Mouse (Mus musculus) embryonic stem cell, embryonic (primary cell): ENCODE measurements at regions not wholly inside any gene's neighbourhood (a gene's known extent, or its start where the extent isn't known, plus 50 kb on each side); places are given as distances from the start of the nearest gene placed in this dataset.

Source experiments
- CTCF ChIA-PET, 4 experiments: fragments of 300-600 bp in 2 of 4; fragments of 350-600 bp in 2 of 4; sonication (Branson Sonifier 250); formaldehyde crosslinking; loops; one replicate each; lab custom pipeline; 2022; ENCODE audit warnings: inconsistent platforms in 2 of 4; lab: Charles Lee
- POLR2A ChIA-PET, 4 experiments: fragments of 300-600 bp in 2 of 4; fragments of 350-600 bp in 2 of 4; sonication (Branson Sonifier 250); formaldehyde crosslinking; loops; one replicate each; lab custom pipeline; 2022; ENCODE audit warnings: antibody characterized with exemption in 4 of 4, inconsistent platforms in 1 of 4; lab: Charles Lee

DNA sequence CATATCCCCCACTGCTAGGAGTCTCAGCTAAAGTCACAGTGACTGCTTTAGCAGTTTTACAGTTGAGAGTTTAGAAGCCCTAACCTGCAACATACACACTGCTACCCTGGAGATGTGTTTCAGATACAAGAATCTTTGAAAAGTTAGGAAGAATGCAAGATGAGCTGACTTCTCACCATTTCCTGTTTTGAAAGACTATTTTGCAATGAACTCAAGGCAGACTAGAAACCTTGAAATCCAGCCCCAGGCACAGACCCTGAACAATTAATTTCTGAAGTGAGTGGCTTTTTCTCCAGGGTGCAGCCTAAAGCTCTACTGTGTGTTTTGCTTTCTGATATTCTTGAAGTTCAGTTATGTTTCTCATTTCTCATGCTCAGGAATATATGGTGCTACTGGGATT is 440.6 kb downstream of the Nebl start:
- ChIA-PET CTCF (interaction anchor here in 1 of 4 experiments (0.5 kb wide), 1 partner anchor 1757 kb away, joined by 4 read pairs; no protein-coding TSS in a partner anchor), POLR2A (no interaction called here)

DNA sequence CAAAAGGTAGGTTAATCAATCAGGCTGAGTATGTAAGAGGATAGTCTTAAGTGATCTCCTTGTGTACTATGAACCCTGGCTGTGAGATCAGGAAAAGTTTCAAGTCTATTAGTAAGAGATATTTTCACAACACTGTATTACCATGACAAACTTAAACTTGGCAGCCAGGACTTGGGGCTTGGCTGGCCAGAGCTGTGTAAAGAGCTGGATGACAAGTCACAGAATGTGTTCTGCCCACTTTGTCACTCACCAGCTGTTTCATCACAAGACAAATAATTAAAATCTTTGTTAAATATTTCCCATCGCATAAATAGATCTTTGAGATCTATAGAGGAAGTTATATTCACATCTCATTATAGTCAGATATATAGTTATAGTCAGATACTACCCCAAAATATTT is 443.7 kb downstream of the Nebl start:
- ChIA-PET CTCF (no interaction called here), POLR2A (no interaction called here)

DNA sequence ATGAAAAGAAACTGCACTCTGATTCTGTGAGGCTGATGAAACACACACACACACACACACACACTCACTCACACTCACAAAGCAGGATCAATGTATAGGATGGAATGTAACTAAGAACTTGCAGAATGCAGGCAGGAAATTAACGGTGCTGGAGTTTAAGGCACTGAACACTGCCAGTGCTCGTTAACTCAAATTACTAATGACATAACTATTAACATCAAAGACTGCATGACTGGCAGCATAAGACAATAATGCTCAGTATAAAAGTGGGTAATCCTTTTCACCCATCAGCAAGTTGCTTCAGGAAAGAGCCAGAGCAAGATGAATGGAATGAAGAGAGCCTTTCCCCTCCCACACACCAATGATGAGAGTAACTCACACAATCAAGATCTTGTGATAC is 481.3 kb downstream of the Nebl start:
- ChIA-PET CTCF (no interaction called here), POLR2A (no interaction called here)

DNA sequence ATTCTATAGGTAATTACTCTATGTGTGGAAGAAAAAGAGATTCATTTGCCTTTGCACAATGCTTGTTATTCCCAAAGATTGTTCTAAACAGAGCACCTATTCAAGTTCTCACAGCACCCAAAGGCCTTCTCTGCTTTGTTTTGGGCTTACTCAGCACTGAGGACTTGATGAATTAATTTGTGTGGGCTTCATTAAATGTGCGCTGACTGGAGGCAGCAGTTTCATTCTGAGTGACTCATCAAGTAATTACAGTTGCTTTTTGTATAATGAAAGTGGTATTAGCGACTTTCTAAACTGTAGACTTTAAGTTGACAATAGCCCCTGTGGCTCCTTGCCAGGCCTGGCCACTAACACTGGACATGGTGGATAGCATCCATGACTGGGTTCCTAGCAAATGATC is 485.4 kb downstream of the Nebl start:
- ChIA-PET POLR2A (no interaction called here), CTCF (no interaction called here)

DNA sequence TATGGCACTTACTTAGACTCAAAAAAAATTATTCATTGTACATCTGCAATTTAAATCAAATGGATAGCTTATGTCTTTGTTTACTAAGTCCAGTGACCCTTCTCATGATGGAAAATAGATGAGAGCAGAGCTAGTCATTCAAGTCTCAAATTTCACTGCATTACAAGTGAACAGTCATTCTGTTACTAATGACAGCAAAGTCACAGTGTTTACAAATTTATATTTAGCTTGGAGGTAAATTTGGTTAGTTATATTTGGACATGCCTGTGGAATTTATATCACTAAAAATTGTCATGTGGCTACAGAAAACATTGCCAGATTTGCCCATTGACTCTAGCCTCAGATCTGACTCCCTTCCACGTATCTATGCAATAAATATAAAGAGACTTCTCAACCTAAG is 515.7 kb downstream of the Nebl start:
- POLR2A ChIA-PET: no interaction called here

DNA sequence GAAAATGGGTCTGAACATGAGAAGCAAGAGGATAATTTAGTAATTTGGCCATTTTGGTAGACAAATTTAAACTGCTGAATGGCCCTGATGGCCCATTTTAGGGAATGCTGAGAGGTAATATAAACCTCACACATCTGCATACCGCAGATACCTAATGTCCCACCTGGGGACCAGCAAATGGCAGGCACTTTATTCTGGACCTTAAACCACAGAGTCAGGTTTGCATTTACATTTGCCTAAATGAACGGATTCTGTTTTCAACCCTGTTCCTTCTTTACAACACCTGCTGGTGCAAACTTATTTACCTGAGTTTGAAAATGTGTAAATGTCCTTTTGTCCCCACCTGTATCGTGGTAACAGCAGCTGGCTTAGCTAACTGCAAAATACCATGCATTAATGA is 516.4 kb downstream of the Nebl start:
- CTCF ChIA-PET: no interaction called here
- POLR2A ChIA-PET: no interaction called here

More for the DNA sequence above, 515.7 kb downstream of the Nebl start:
- CTCF ChIA-PET: no interaction called here

DNA sequence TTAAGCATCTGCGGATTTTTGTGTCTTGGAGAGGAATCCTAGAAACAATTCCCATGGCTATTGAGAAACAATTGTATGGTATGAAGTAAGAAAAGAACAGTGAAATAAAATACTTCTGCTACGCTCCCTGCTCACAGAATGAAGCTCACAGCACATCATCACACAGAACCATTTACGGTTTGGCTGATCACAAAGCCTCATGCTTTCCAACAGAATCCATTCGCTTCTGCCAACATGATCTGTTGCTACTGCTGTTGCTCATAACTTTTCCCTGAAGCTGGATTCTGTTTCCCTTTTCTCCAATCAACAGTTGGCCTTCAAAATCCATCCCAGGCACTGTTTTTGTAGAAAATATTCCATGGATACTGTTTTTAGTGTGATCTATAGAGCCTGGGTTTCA is 518.7 kb downstream of the Nebl start:
- CTCF ChIA-PET: no interaction called here
- POLR2A ChIA-PET: no interaction called here

DNA sequence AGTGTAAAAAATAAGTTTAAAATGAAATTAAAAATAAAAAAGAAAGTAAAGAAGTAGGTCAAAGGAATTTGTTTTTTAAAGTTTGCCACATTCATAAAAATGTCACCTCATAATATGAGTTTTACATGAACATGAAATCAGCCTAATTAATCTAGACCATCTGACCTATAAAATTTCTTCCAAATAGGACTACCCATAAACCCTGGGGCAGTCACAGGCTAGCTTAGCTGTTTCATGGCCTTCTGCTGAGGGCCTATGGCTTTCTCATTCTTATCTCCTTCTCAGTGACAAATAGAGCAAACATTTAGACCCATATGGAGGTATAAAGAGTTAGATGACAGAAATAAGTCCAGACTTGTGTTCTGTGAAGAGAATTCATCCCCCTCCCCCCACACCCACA is 520.2 kb downstream of the Nebl start:
- POLR2A ChIA-PET: no interaction called here
- CTCF ChIA-PET: no interaction called here

DNA sequence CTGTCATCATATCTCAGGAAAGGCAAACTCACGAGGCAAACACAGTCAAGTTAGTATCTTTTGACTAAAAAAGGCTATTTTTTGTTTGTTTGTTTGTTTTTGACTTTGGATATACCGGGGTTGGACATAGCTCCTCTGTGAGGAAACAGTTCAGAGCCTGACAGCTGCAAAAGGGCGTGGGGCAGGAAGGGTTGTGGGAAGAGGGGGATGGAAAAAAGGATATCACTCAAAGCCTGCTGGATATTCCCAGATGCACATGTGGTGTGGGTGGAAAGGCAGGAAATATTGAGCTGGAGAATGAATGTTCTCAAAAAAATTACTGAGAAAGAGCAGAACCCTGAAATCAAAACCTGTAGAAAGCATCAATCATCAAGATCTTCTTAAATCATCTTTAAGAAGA is 537.7 kb downstream of the Nebl start:
- POLR2A ChIA-PET: interaction anchor here in 1 of 4 experiments (0.6 kb wide), 1 partner anchor 25 kb away, joined by 3 read pairs; no protein-coding TSS in a partner anchor
- CTCF ChIA-PET: interaction anchor here in 1 of 4 experiments (0.5 kb wide), 1 partner anchor 224 kb away, joined by 5 read pairs; no protein-coding TSS in a partner anchor

DNA sequence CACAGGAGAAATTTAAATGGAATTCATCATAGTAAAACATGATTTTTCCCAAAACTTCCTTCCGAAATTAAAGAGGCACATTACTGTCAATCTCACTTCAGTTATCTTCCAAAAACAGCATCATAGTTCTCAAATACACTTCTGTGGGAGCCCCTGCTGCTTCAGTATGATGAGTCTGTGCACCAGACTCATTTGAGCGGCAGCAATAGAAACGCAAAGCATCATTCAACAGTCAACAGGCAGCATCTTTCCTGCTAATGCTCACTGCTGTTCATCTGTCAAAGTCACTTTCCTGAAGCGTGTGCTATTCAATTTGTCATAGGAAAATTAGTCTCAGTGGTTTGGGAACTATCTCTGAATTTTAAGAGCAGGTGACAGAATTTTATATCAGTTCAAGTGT is 542.1 kb downstream of the Nebl start:
- POLR2A ChIA-PET: no interaction called here
- CTCF ChIA-PET: no interaction called here

DNA sequence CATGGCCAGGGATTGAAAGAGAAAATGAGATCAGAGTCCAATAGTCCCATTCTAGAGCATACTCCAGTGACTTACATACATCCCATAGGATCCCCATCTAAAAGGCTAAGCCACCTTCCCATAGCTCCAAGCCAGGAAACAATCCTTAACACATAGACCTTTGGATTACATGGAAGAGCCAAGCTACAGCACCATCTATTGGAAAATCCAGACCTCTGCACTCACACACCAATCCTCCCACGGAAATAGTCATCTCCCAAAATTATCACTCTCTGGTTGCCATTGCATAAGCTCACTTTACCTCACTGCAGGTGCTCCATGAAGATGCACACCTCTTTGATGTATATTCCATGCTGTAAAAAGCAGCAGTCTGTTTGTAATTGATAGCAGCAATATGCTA is 543.4 kb downstream of the Nebl start:
- POLR2A ChIA-PET: no interaction called here
- CTCF ChIA-PET: interaction anchor here in 2 of 4 experiments (0.8 to 1.4 kb wide), 2 partner anchors 482 kb away, joined by 3 to 6 read pairs; no protein-coding TSS in a partner anchor

DNA sequence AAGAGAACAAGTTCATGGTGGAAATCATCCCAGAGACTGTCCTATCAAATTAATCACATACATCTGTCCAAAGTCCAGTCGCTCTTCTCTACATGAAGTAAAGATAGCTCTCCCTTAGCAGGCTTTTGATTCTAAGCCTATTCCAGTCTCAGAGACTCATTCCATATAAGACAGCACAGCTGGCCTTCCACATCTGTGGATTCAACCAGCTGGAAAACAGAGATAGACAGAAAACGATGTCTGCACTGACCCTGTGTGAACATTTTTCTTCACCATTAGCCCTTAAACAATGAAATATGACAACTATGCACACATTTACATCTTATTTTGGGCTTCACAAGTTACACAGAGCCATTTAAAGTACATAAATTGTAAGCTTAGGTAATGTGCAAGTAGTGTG is 547.6 kb downstream of the Nebl start:
- CTCF ChIA-PET: no interaction called here
- POLR2A ChIA-PET: no interaction called here

DNA sequence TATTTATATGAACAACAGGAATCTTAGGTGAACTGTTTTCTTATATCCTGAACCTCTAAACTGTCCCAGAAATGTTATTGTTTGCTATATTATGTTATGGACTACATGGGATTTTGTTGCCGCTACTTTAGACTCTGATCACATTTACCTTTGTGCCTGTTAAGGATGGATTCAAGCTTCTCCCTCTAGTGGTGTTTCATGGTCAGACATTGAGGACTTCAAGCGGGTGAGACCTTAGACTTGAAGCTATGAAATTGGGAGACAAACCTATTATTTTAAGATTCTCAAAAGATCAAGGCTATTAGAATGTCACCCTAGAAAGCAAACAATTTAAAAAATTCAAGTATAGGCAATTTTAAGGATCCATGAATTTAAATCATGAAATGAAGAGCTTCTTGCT is 549.7 kb downstream of the Nebl start:
- POLR2A ChIA-PET: no interaction called here

DNA sequence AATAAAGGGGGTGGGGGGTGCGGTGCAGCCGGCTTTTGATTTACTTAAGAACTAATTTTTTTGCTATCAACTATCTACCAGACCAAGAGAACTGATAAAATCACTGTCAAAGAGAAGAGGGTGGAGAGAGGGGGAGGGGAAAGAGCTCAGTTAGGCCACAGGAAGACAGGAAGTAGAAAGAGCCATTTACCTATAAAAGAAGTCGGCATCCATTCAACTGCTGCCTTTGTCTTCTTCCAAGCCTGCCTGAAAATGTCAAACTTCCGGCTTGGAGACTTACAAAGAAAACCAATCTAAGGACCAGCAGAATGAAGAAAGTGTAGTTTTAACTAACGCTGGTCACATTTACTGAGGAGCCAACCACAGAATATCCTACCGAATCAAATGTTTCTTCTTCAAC is 562.4 kb downstream of the Nebl start:
- POLR2A ChIA-PET: interaction anchor here in 1 of 4 experiments (0.5 kb wide), 1 partner anchor 24 kb away, joined by 3 read pairs; no protein-coding TSS in a partner anchor
- CTCF ChIA-PET: no interaction called here

More for the DNA sequence above, 549.7 kb downstream of the Nebl start:
- CTCF ChIA-PET: interaction anchor here in 2 of 4 experiments (0.5 to 0.8 kb wide), 3 partner anchors 134 to 729 kb away, joined by 3 read pairs; no protein-coding TSS in a partner anchor

DNA sequence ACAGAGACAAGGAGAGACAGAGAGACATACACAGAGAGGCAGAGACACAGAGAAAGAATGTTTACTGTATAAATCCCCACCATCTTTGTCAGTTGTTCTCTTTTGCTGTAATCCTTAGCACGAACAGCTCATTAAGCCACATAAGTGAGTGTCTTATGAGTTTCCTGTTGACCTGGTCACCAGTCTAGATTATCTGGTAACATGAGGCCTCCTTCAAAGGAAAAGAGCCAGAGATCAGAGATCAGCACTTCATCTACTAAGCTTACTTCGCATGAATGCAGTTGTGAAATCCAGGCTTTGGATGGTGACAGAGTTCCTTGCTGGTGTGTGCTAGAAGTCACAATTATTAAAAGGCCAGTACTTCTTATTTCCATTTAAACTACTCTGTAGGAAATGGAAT is 566.2 kb downstream of the Nebl start:
- POLR2A ChIA-PET: no interaction called here
- CTCF ChIA-PET: no interaction called here

DNA sequence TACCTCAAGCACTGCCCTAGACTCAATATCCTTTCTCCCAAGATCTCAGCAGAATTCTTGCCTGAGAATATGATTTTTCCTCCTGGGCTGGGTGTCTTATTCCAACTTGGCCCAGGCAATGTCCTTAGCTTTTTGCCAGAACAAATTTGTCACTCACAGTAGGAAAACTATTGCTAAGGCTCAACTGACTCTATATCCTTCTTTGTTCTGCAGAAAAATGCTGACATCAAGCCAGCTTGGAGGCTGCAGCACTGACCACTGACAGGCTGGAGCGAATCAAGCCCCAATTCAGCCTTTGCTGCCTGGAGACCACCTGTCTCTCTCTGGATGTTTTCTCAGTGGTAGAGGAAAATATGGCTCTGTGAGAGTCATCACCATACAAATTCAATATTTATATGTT is 572.8 kb downstream of the Nebl start:
- POLR2A ChIA-PET: no interaction called here
- CTCF ChIA-PET: interaction anchor here in 1 of 4 experiments (0.6 kb wide), 1 partner anchor 16 kb away, joined by 3 read pairs; no protein-coding TSS in a partner anchor

DNA sequence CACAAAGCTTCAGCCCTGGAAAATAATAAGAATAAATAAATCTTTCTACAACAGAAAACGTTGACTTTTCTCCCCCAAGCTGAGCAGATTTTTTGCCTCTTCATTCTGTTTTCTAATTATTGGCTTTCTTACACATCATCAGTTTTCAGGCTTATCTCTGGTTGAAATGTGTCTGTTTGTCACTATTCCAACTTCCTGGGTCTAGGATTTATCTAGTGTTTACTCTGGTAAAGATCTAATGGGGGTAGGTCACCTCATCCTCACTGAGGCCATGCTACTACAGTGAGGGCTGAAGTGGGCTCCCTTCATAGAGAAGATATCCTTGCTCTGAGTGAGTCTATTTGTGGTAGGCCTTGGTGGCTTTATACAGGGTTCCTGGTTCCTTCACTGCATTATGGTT is 573.9 kb downstream of the Nebl start:
- POLR2A ChIA-PET: no interaction called here
- CTCF ChIA-PET: no interaction called here

DNA sequence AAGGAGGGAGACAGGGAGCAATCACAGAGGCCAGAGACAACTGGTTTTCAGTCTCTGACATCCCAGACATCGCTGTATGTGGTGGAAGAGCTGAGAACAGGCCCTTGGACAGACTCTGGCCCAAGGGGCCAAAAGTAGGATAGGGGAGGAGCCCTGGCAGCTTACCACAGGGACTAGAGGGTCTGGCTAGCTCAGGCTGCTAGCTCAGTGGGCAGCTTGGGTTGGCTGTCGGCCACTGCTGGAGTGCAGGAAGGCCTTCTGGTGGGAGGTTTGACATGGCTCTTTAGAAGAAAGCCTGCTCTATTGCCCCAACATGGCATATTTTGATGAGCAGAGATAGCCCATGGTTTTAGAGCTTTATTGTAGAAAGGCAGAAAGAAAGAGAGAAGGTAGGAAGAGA is 575.7 kb downstream of the Nebl start:
- ChIA-PET CTCF (no interaction called here), POLR2A (no interaction called here)

DNA sequence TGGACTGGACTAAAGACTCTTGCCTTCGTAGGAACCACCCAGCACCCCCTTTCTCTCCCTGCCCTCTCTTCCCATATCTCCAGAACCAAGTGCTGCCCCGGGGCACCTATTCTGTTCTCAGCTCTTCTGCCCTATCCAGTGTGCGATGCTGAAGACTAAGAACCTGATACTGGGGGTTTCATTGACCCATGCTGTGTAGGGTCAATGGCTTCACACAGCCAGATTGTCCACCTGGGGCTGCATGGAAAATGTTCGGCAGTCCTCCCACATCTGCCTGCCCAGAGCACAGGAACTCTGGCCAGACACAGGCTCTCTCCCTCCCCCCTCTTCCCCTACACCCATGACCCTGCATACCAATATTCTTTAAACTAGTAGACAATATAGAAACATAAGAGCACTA is 607.6 kb downstream of the Nebl start:
- POLR2A ChIA-PET: interaction anchor here in 1 of 4 experiments (0.5 kb wide), 1 partner anchor 27 kb away, joined by 3 read pairs; no protein-coding TSS in a partner anchor
- CTCF ChIA-PET: no interaction called here

DNA sequence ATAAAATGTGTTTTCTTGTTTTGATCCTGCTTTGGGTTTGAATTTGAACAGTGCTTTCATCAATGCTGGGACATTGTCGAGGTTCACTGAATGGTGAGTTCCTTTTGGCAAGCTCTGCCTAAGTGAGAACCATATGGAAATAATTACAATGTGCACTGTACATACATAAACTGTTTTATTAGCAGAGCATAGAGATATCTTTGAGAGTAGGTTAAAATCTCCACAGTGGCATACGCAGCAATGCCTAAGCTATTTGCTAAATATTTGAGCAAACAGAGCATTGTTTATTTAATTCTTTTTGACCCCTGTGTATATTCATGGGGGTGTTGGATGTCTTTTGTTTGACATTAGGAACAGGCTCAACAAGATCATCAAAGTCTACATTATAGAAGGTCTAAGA is 614.0 kb downstream of the Nebl start:
- ChIA-PET POLR2A (interaction anchor here in 1 of 4 experiments (0.6 kb wide), 1 partner anchor 664 kb away, joined by 4 read pairs; no protein-coding TSS in a partner anchor), CTCF (no interaction called here)

DNA sequence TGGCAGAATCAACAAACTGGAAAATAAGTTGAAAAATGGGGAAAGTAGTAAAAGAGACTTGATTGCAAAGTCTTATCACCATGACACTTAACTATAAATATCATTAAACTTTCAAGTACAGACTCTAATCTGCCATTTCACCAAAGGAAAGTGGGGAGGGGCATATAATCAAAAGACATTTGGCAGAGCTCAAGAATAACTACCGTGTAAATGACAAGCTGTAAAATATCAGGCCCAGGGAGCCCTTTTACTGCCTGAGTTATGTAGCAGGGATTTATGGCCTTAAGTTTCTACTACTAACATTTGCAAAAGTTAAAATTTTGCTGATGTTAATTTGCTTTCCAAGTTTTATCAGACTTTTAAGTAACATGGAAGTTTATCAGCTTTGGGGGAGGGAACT is 620.1 kb downstream of the Nebl start:
- CTCF ChIA-PET: no interaction called here

DNA sequence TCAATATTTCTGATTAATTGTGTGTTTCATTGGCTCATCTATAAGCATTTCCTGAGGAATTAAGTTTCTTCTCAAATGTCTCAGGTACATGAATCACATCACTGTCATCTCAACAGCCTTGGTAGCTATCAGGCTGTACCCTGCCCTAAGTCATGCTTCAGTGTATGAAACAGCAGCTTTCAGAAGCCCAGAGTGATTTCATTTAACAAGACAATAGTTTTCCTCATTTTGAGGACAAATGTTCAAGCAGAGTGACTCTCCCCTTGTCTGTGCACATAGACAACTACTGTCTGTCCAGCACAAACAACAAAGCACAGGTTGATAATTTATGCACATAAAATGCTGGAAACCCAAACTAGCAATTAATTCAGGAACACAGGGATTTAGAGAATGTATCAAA is 630.1 kb downstream of the Nebl start:
- POLR2A ChIA-PET: no interaction called here
- CTCF ChIA-PET: no interaction called here

More for the DNA sequence above, 620.1 kb downstream of the Nebl start:
- POLR2A ChIA-PET: no interaction called here
